Mouse (Mus musculus): ENCODE results near the gene Dydc2. TPM values are rescaled to one million over a fixed set of nuclear protein-coding genes. Genes with fewer than 3 reads are reported as not detected.

The Dydc2 gene
- polyA plus RNA-seq, 1 experiment from 2014 or later: not detected

GRCm38 (mm10) chr14:41008138-41008537, 60.9 kb downstream of the Dydc2 start:
- H3K9me3 ChIP-seq: no peaks in the 10 kb centered on the region
- WGBS: 25% methylated on average over 2 of the region's 2 CpGs
- no peaks in the 10 kb centered on the region for H3K36me3 ChIP-seq
- H3K9ac ChIP-seq: no peak overlapping the region
- 0 out of 2 replicates have a peak overlapping the region, but pooled peaks have one; percentile 16 for H3K4me2 ChIP-seq
- no peak overlapping the region for H3K4me3 ChIP-seq (replicated peaks)
- peak overlapping the region; percentile 63 for H3K27ac ChIP-seq
- H3K27me3 ChIP-seq (replicated peaks): no peaks in the 10 kb centered on the region
- peak; percentile 88 for ATAC-seq (ENCODE audit: insufficient read depth, low FRiP score, low read depth)
- H3K4me1 ChIP-seq: peaks cover 31% of the 10 kb centered on the region

GRCm38 (mm10) chr14:41007641-41008040, 61.4 kb downstream of the Dydc2 start:
- Histone ChIP-seq H3K27ac (peak overlapping the region; percentile 63), H3K36me3 (no peaks in the 10 kb centered on the region), H3K27me3 (replicated peaks) (no peaks in the 10 kb centered on the region), H3K9me3 (no peaks in the 10 kb centered on the region), H3K4me2 (peak overlapping the region; percentile 16; the same call in 1 of the 2 replicates), H3K4me1 (peaks cover 32% of the 10 kb centered on the region), H3K4me3 (replicated peaks) (no peak overlapping the region), H3K9ac (no peak overlapping the region)
- peak; percentile 70 for ATAC-seq (ENCODE audit: insufficient read depth, low FRiP score, low read depth)
- 16% methylated on average over 5 of the region's 5 CpGs for WGBS

GRCm38 (mm10) chr14:41006899-41007298, 62.1 kb downstream of the Dydc2 start:
- no peak overlapping the region for H3K4me2 ChIP-seq

DNA sequence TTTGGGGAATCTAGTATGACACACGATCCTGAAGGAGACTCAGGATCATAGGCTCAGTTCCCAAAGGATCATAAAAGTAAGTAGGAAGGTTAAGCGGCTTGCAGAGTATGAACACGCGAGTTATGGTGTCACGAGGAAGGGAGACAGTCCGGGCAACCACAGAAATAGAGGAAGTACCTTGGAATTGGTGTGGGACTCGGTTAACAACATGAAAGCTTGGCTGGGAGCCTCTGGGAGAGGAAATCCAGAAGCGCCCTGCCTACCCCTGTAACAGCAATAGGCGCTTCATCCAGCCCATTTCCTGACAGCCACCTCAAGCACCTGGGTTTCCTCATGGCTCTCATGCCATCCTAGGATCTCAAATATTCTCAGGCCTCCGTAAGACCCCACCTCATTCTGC, 62.7 kb downstream of the Dydc2 start:
- Histone ChIP-seq H3K4me2 (no peak overlapping the region), H3K4me1 (peaks cover 32% of the 10 kb centered on the region), H3K27me3 (replicated peaks) (no peaks in the 10 kb centered on the region), H3K9me3 (no peaks in the 10 kb centered on the region), H3K4me3 (replicated peaks) (no peak overlapping the region), H3K36me3 (no peaks in the 10 kb centered on the region), H3K27ac (no peak overlapping the region), H3K9ac (no peak overlapping the region)
- ATAC-seq (ENCODE audit: insufficient read depth, low FRiP score, low read depth): no peak
- 77% methylated on average over 10 of the region's 10 CpGs for WGBS

More at GRCm38 (mm10) chr14:41006899-41007298, 62.1 kb downstream of the Dydc2 start:
- Histone ChIP-seq H3K4me1 (peaks cover 32% of the 10 kb centered on the region), H3K4me3 (replicated peaks) (no peak overlapping the region), H3K27ac (no peak overlapping the region), H3K9ac (no peak overlapping the region), H3K36me3 (no peaks in the 10 kb centered on the region), H3K27me3 (replicated peaks) (no peaks in the 10 kb centered on the region), H3K9me3 (no peaks in the 10 kb centered on the region)
- WGBS: 34% methylated on average over 3 of the region's 3 CpGs
- ATAC-seq (ENCODE audit: insufficient read depth, low FRiP score, low read depth): peak; percentile 82; the same call in 1 of the 2 replicates

GRCm38 (mm10) chr14:41005716-41006115, 63.3 kb downstream of the Dydc2 start:
- H3K36me3 ChIP-seq: no peaks in the 10 kb centered on the region
- 65% methylated on average over 9 of the region's 9 CpGs for WGBS
- H3K27me3 ChIP-seq (replicated peaks): no peaks in the 10 kb centered on the region
- H3K4me1 ChIP-seq: peaks cover 32% of the 10 kb centered on the region
- ATAC-seq (ENCODE audit: insufficient read depth, low FRiP score, low read depth): no peak
- H3K9me3 ChIP-seq: no peaks in the 10 kb centered on the region
- no peak overlapping the region for H3K9ac ChIP-seq
- no peak overlapping the region for H3K4me2 ChIP-seq
- H3K27ac ChIP-seq: no peak overlapping the region
- H3K4me3 ChIP-seq (replicated peaks): no peak overlapping the region

- H3K4me2 ChIP-seq: peak overlapping the region; percentile 45
- H3K4me3 ChIP-seq (replicated peaks): no peak overlapping the region
- no peaks in the 10 kb centered on the region for H3K36me3 ChIP-seq
- H3K27me3 ChIP-seq (replicated peaks): no peaks in the 10 kb centered on the region
- 35% methylated on average over 22 of the region's 22 CpGs for WGBS
- H3K9ac ChIP-seq: no peak overlapping the region
- H3K27ac ChIP-seq: no peak overlapping the region
- no peak for ATAC-seq (ENCODE audit: insufficient read depth, low FRiP score, low read depth)
- peaks cover 32% of the 10 kb centered on the region for H3K4me1 ChIP-seq
- no peaks in the 10 kb centered on the region for H3K9me3 ChIP-seq
Observed at GRCm38 (mm10) chr14:41004201-41005141, 64.5 kb downstream of the Dydc2 start.

DNA sequence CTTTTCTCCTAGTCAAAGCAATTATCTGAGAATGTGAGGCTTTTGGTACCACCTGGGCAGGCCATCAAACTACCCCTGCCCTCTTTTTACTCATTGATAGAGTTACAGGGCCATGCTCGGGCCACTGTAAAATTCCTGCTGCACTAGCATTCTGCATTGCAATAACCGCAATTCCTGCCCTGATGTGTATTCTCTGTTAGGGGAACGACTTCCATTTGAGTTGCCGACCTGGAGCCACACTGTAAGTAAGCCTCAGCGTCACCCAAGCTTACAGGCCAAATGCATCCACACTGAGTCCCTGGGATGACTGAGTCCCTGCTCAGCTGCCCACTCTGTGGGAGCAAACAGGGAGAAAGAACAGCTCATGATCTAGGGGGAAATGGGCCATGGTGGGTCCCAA, 67.4 kb downstream of the Dydc2 start:
- Histone ChIP-seq H3K4me1 (peaks cover 13% of the 10 kb centered on the region), H3K27me3 (replicated peaks) (no peaks in the 10 kb centered on the region), H3K9me3 (no peaks in the 10 kb centered on the region), H3K9ac (no peak overlapping the region), H3K4me2 (no peak overlapping the region), H3K4me3 (replicated peaks) (no peak overlapping the region), H3K36me3 (no peaks in the 10 kb centered on the region), H3K27ac (no peak overlapping the region)
- WGBS: 91% methylated on average over 5 of the region's 5 CpGs
- no peak for ATAC-seq (ENCODE audit: insufficient read depth, low FRiP score, low read depth)

DNA sequence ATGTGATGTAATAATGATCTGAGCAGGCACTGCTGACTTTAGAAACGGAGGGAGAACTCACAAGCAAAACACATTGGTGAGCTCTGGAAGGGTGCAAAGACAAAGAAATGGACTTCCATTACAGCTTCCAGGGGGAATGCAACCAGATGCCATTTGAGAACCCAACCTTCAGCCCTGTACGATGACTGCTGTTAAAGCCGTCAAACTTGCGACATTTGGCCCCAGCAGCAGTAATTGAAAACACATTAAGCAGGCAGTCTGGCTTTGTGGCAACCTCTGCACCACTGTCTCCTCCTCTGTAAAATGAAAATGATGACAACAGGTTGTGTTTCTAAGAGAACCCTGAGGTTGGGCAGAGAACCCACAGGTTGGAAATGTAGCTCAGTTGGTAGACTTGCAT, 68.2 kb downstream of the Dydc2 start:
- H3K9ac ChIP-seq: no peak overlapping the region
- H3K4me1 ChIP-seq: peaks cover 13% of the 10 kb centered on the region
- H3K36me3 ChIP-seq: no peaks in the 10 kb centered on the region
- H3K9me3 ChIP-seq: no peaks in the 10 kb centered on the region
- no peak overlapping the region for H3K4me2 ChIP-seq
- no peak overlapping the region for H3K27ac ChIP-seq
- no peak for ATAC-seq (ENCODE audit: insufficient read depth, low FRiP score, low read depth)
- 76% methylated on average over 4 of the region's 4 CpGs for WGBS
- H3K27me3 ChIP-seq (replicated peaks): no peaks in the 10 kb centered on the region
- H3K4me3 ChIP-seq (replicated peaks): no peak overlapping the region

DNA sequence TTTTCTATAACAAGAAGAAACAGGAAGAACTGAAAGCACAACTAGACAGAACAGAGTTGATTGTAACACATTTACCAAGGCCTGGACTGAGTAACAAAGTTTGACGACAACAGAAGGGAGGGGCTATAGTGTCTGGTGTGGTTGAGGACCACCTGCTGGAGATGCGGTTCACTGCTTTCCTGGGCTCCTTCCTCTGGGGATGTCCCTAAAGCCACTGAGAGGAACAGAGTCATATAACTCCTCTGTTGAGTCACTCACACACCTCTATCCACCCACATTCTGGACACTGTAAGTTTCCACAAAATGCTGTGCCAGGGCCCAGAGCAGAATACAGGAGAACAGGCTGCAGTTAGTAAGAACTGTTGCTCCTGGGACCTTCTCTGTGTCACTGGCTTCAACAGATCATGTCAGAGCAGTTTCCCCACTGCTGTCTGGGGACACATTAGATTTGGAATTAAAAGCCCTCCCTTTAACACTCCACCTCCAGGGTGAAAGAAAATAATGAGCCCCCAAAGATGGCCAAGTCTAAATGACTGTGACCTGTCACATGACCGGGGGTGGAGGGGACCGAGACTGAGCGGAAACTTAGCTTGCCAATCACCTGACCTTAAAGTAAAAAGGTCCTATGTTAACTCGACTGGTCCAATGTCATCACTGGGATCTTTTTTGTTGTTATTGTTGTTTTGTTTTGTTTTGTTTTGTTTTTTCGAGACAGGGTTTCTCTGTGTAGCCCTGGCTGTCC, 68.9 kb downstream of the Dydc2 start:
- H3K4me3 ChIP-seq (replicated peaks): no peak overlapping the region
- H3K36me3 ChIP-seq: no peaks in the 10 kb centered on the region
- no peak overlapping the region for H3K9ac ChIP-seq
- peaks cover 13% of the 10 kb centered on the region for H3K4me1 ChIP-seq
- no peak overlapping the region for H3K4me2 ChIP-seq
- H3K9me3 ChIP-seq: no peaks in the 10 kb centered on the region
- no peak for ATAC-seq (ENCODE audit: insufficient read depth, low FRiP score, low read depth)
- H3K27me3 ChIP-seq (replicated peaks): no peaks in the 10 kb centered on the region
- 91% methylated on average over 7 of the region's 7 CpGs for WGBS
- H3K27ac ChIP-seq: no peak overlapping the region

Other genes with a start within 250 kb of the Dydc2 start
- 0.39 and 0.57 TPM in 2 replicates for gene Sh2d4b, start 175.9 kb downstream of the Dydc2 start, polyA plus RNA-seq (2015; fragmentation: Nextera tagmentation; extraction: Ambion mirVana)
- 67.5 and 72.3 TPM in 2 replicates for gene Tspan14, start 102.4 kb downstream of the Dydc2 start, polyA plus RNA-seq (2015; fragmentation: Nextera tagmentation; extraction: Ambion mirVana)
- gene Fam213a, start 55.4 kb downstream of the Dydc2 start, polyA plus RNA-seq (2015; fragmentation: Nextera tagmentation; extraction: Ambion mirVana): 40.2 and 43.5 TPM in 2 replicates
- gene Dydc1, start 3.7 kb upstream of the Dydc2 start, polyA plus RNA-seq (2015; fragmentation: Nextera tagmentation; extraction: Ambion mirVana): not detected in 2 replicates
- gene Mat1a, start 35.8 kb upstream of the Dydc2 start, polyA plus RNA-seq (2015; fragmentation: Nextera tagmentation; extraction: Ambion mirVana): 8.6 and 12.3 TPM in 2 replicates
- not detected in 2 replicates for gene Sftpa1, start 62.6 kb upstream of the Dydc2 start, polyA plus RNA-seq (2015; fragmentation: Nextera tagmentation; extraction: Ambion mirVana)
- gene Mbl1, start 82.2 kb upstream of the Dydc2 start, polyA plus RNA-seq (2015; fragmentation: Nextera tagmentation; extraction: Ambion mirVana): 0.83 and 2.7 TPM in 2 replicates
- gene Sftpd, start 115.9 kb upstream of the Dydc2 start, polyA plus RNA-seq (2015; fragmentation: Nextera tagmentation; extraction: Ambion mirVana): 0.12 and 0.13 TPM in 2 replicates
- gene Gm2832, start 209.6 kb upstream of the Dydc2 start, polyA plus RNA-seq (2015; fragmentation: Nextera tagmentation; extraction: Ambion mirVana): 0.12 and 0.23 TPM in 2 replicates

Data from stomach, embryonic 15.5 days (tissue).